Mouse (Mus musculus) hindbrain, embryonic 11.5 days (tissue): ENCODE measurements at regions not wholly inside any gene's neighbourhood (a gene's known extent, or its start where the extent isn't known, plus 50 kb on each side); places are given as distances from the start of the nearest gene placed in this dataset.

Experiments
- ATAC-seq: fragments of 200-750 bp; cut with Nextera tagmentation; 2 replicates; pipeline ENCODE4 v1.8.0; 2017; ENCODE audit warnings: mild to moderate bottlenecking, moderate TSS enrichment, moderate library complexity; ENCODE audit not compliant: low FRiP score
- DNase-seq: peaks from one replicate; pipeline ENCODE4 v3.0.0-alpha.2; 2015; ENCODE audit warnings: low spot score
- H3K27ac ChIP-seq: fragments of 300-500 bp; sonication (generic); 2 replicates; pipeline ENCODE4 v1.5.1; 2014; ENCODE audit warnings: mild to moderate bottlenecking, low read depth, low read length
- H3K27me3 ChIP-seq: fragments of 300-500 bp; sonication (generic); 2 replicates; pipeline ENCODE4 v1.6.1; 2014; ENCODE audit warnings: mild to moderate bottlenecking, low read length, moderate library complexity, mixed read lengths; ENCODE audit not compliant: control insufficient read depth, insufficient read depth
- H3K36me3 ChIP-seq: fragments of 300-500 bp; sonication (generic); 2 replicates; pipeline ENCODE4 v1.6.1; 2014; ENCODE audit warnings: mild to moderate bottlenecking, low read length, moderate library complexity, mixed read lengths; ENCODE audit not compliant: control insufficient read depth, insufficient read depth
- H3K4me1 ChIP-seq: fragments of 300-500 bp; sonication (generic); replicated peaks from 2 replicates; pipeline ENCODE4 v1.6.1; 2014; ENCODE audit warnings: low read length, mixed read lengths; ENCODE audit not compliant: control insufficient read depth, insufficient read depth
- H3K4me2 ChIP-seq: fragments of 300-500 bp; sonication (generic); replicated peaks from 2 replicates; pipeline ENCODE4 v1.6.1; 2014; ENCODE audit warnings: mild to moderate bottlenecking, low read depth, low read length
- H3K4me3 ChIP-seq: fragments of 300-500 bp; sonication (generic); 2 replicates; pipeline ENCODE4 v1.5.1; 2014; ENCODE audit warnings: low read depth, low read length
- H3K9ac ChIP-seq: fragments of 300-500 bp; sonication (generic); 2 replicates; pipeline ENCODE4 v1.6.1; 2014; ENCODE audit warnings: low read depth, low read length
- H3K9me3 ChIP-seq: fragments of 300-500 bp; sonication (generic); 2 replicates; pipeline ENCODE4 v1.6.1; 2016; ENCODE audit warnings: low read length; ENCODE audit not compliant: control insufficient read depth
- WGBS: fragments of 180-500 bp; shearing (Covaris S2); extraction: QIAGEN DNeasy Blood & Tissue Kit; methylation state at CpG from one replicate; pipeline ENCODE4 v1.1.7; 2014; 5-methylcytosine and 5-hydroxymethylcytosine counted together

- no peaks in the 10 kb centered on the region for H3K4me1 ChIP-seq
- ATAC-seq, result no peak
- no peaks in the 10 kb centered on the region for H3K9me3 ChIP-seq
- no peak overlapping the region for H3K27ac ChIP-seq
- no peak overlapping the region for H3K4me2 ChIP-seq
- H3K36me3 ChIP-seq, result no peaks in the 10 kb centered on the region
- H3K9ac ChIP-seq, result no peak overlapping the region
- no peak overlapping the region for H3K4me3 ChIP-seq
- 89% methylated on average over 3 of the region's 3 CpGs for WGBS
- no peak for DNase-seq
- H3K27me3 ChIP-seq, result no peaks in the 10 kb centered on the region
Observed at GRCm38 (mm10) chr7:111420698-111421097, 337.9 kb upstream of the Eif4g2 start.

GRCm38 (mm10) chr7:111417735-111418134, 334.9 kb upstream of the Eif4g2 start:
- WGBS, result 34% methylated on average over 3 of the region's 3 CpGs
- Histone ChIP-seq H3K9ac (no peak overlapping the region), H3K36me3 (no peaks in the 10 kb centered on the region), H3K4me3 (no peak overlapping the region), H3K27me3 (no peaks in the 10 kb centered on the region), H3K4me1 (no peaks in the 10 kb centered on the region), H3K9me3 (no peaks in the 10 kb centered on the region), H3K4me2 (no peak overlapping the region), H3K27ac (no peak overlapping the region)
- DNase-seq, result no peak
- ATAC-seq, result no peak

- Histone ChIP-seq H3K27me3 (no peaks in the 10 kb centered on the region), H3K4me2 (no peak overlapping the region), H3K4me1 (no peaks in the 10 kb centered on the region), H3K36me3 (no peaks in the 10 kb centered on the region), H3K4me3 (no peak overlapping the region), H3K9ac (no peak overlapping the region), H3K27ac (no peak overlapping the region), H3K9me3 (no peaks in the 10 kb centered on the region)
- ATAC-seq (no peak), DNase-seq (no peak)
- WGBS, result 83% methylated on average over 6 of the region's 6 CpGs
Observed at GRCm38 (mm10) chr7:111416061-111416460, 333.2 kb upstream of the Eif4g2 start.

DNA sequence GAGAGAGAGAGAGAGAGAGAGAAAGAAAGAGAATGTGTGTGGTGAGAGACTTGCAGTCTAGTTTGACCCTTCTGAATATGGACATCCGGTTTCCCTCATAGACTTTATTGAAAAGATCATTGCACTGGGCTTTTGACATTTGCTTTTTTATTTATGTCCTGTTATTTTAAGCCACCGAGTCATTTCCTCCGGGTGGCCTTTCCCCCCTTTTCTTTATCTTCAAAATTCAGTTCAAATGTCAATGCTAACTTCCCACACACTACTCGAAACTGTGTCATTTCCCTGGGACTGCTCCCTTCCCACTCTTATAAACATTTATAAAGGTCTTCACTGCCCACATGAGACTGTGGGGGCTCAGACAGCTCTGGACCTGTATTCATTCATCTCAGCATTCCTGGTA, 330.9 kb upstream of the Eif4g2 start:
- no peak overlapping the region for H3K27ac ChIP-seq
- no peaks in the 10 kb centered on the region for H3K36me3 ChIP-seq
- no peaks in the 10 kb centered on the region for H3K27me3 ChIP-seq
- no peak overlapping the region for H3K4me2 ChIP-seq
- no peak overlapping the region for H3K9ac ChIP-seq
- DNase-seq (no peak), ATAC-seq (no peak)
- 79% methylated on average over 4 of the region's 4 CpGs for WGBS
- H3K4me3 ChIP-seq, result no peak overlapping the region
- no peaks in the 10 kb centered on the region for H3K9me3 ChIP-seq
- no peaks in the 10 kb centered on the region for H3K4me1 ChIP-seq

- no peak overlapping the region for H3K4me2 ChIP-seq
- 64% methylated on average over 2 of the region's 2 CpGs for WGBS
- H3K4me1 ChIP-seq, result no peaks in the 10 kb centered on the region
- no peak for DNase-seq
- H3K9me3 ChIP-seq, result no peaks in the 10 kb centered on the region
- H3K9ac ChIP-seq, result no peak overlapping the region
- no peak overlapping the region for H3K27ac ChIP-seq
- no peaks in the 10 kb centered on the region for H3K36me3 ChIP-seq
- no peak overlapping the region for H3K4me3 ChIP-seq
- ATAC-seq, result no peak
- H3K27me3 ChIP-seq, result no peaks in the 10 kb centered on the region
Observed at GRCm38 (mm10) chr7:111412957-111413356, 330.1 kb upstream of the Eif4g2 start.

- no peak overlapping the region for H3K4me2 ChIP-seq
- H3K4me1 ChIP-seq, result no peaks in the 10 kb centered on the region
- no peak overlapping the region for H3K9ac ChIP-seq
- no peak overlapping the region for H3K27ac ChIP-seq
- ATAC-seq (no peak), DNase-seq (no peak)
- 88% methylated on average over 5 of the region's 5 CpGs for WGBS
- H3K27me3 ChIP-seq, result no peaks in the 10 kb centered on the region
- no peak overlapping the region for H3K4me3 ChIP-seq
- H3K9me3 ChIP-seq, result no peaks in the 10 kb centered on the region
- H3K36me3 ChIP-seq, result no peaks in the 10 kb centered on the region
Observed at GRCm38 (mm10) chr7:111411386-111411960, 328.6 kb upstream of the Eif4g2 start.

- 89% methylated on average over 2 of the region's 2 CpGs for WGBS
- no peak for ATAC-seq
Observed at GRCm38 (mm10) chr7:111395972-111396371, 313.1 kb upstream of the Eif4g2 start.

GRCm38 (mm10) chr7:111395111-111395510, 312.3 kb upstream of the Eif4g2 start:
- H3K4me2 ChIP-seq, result no peak overlapping the region
- DNase-seq, result peak; percentile 18
- WGBS, result 60% methylated on average over 6 of the region's 6 CpGs

More at GRCm38 (mm10) chr7:111395972-111396371, 313.1 kb upstream of the Eif4g2 start:
- no peaks in the 10 kb centered on the region for H3K36me3 ChIP-seq
- DNase-seq, result no peak
- H3K4me3 ChIP-seq, result no peak overlapping the region
- H3K9me3 ChIP-seq, result no peaks in the 10 kb centered on the region
- H3K9ac ChIP-seq, result no peak overlapping the region
- no peaks in the 10 kb centered on the region for H3K4me1 ChIP-seq
- no peaks in the 10 kb centered on the region for H3K27me3 ChIP-seq
- H3K27ac ChIP-seq, result no peak overlapping the region
- no peak overlapping the region for H3K4me2 ChIP-seq

GRCm38 (mm10) chr7:111393846-111394245, 311.0 kb upstream of the Eif4g2 start:
- H3K9ac ChIP-seq, result no peak overlapping the region
- DNase-seq (no peak), ATAC-seq (no peak)
- no peak overlapping the region for H3K4me2 ChIP-seq
- H3K4me3 ChIP-seq, result no peak overlapping the region
- H3K27ac ChIP-seq, result no peak overlapping the region
- H3K4me1 ChIP-seq, result no peaks in the 10 kb centered on the region
- H3K9me3 ChIP-seq, result no peaks in the 10 kb centered on the region
- no peaks in the 10 kb centered on the region for H3K36me3 ChIP-seq
- H3K27me3 ChIP-seq, result no peaks in the 10 kb centered on the region

More at GRCm38 (mm10) chr7:111395111-111395510, 312.3 kb upstream of the Eif4g2 start:
- H3K27me3 ChIP-seq, result no peaks in the 10 kb centered on the region
- no peaks in the 10 kb centered on the region for H3K36me3 ChIP-seq
- ATAC-seq, result no peak
- H3K9me3 ChIP-seq, result no peaks in the 10 kb centered on the region
- H3K9ac ChIP-seq, result no peak overlapping the region
- no peak overlapping the region for H3K27ac ChIP-seq
- H3K4me1 ChIP-seq, result no peaks in the 10 kb centered on the region
- no peak overlapping the region for H3K4me3 ChIP-seq
